Mouse (Mus musculus) adrenal gland, postnatal 4 days (tissue): ENCODE results near the gene Syncrip. TPM values are rescaled to one million over a fixed set of nuclear protein-coding genes. Genes with fewer than 3 reads are reported as not detected.

Experiments used
- DNase-seq, 2 experiments: peaks; one replicate each; pipeline ENCODE4 v3.0.0; 2021 to 2022; ENCODE audit warnings: low spot score in 2 of 2, mixed read lengths in 2 of 2
- long read RNA-seq, 2 experiments: library from polyadenylated mRNA; stranded (forward); transcript quantifications; one replicate each; pipeline ENCODE4 v2.0.0; 2021
- total RNA-seq, 2 experiments: library from RNA; stranded (reverse); gene quantifications; 2 replicates each; pipeline ENCODE4 v1.2.3; 2021

Gene Syncrip
- total RNA-seq: 100 to 1,000 TPM; 101 to 112 TPM
- long read RNA-seq, experiment 1, full-length matches to known transcripts: 24 of 29 reads
- long read RNA-seq, experiment 1, partial matches to known transcripts: 3 of 29 reads
- long read RNA-seq, experiment 1, other reads (novel, unspliced or antisense): 2 of 29 reads
- long read RNA-seq, experiment 2, full-length matches to known transcripts: 70 of 99 reads
- long read RNA-seq, experiment 2, partial matches to known transcripts: 19 of 99 reads
- long read RNA-seq, experiment 2, other reads (novel, unspliced or antisense): 10 of 99 reads

- peak; percentile 86 to 91 for DNase-seq
Measured at GRCm38 (mm10) chr9:88482230-88482828, at the start of gene Syncrip. Syncrip (minus strand) TSS chr9:88482574.

- DNase-seq: no peak
Measured at GRCm38 (mm10) chr9:88529979-88530580, 47.7 kb upstream of the Syncrip start.

GRCm38 (mm10) chr9:88529571-88529970 lies 47.2 kb upstream of the Syncrip start:
- DNase-seq: no peak

GRCm38 (mm10) chr9:88528736-88529135 lies 46.4 kb upstream of the Syncrip start:
- DNase-seq: no peak

- DNase-seq: no peak
Measured at GRCm38 (mm10) chr9:88527956-88528355, 45.6 kb upstream of the Syncrip start.

- no peak for DNase-seq
Measured at GRCm38 (mm10) chr9:88525341-88525740, 43.0 kb upstream of the Syncrip start.

GRCm38 (mm10) chr9:88524796-88525195 lies 42.4 kb upstream of the Syncrip start:
- DNase-seq: no peak

GRCm38 (mm10) chr9:88524367-88524766 lies 42.0 kb upstream of the Syncrip start:
- no peak for DNase-seq

GRCm38 (mm10) chr9:88523335-88523668 lies 40.9 kb upstream of the Syncrip start:
- DNase-seq: no peak

- DNase-seq: peak; percentile 90 to 96
Measured at GRCm38 (mm10) chr9:88522569-88523334, 40.4 kb upstream of the Syncrip start.

GRCm38 (mm10) chr9:88521961-88522568 lies 39.7 kb upstream of the Syncrip start:
- DNase-seq: no peak

GRCm38 (mm10) chr9:88520849-88521483 lies 38.6 kb upstream of the Syncrip start:
- no peak for DNase-seq

GRCm38 (mm10) chr9:88520122-88520848 lies 37.9 kb upstream of the Syncrip start:
- no peak for DNase-seq

GRCm38 (mm10) chr9:88519390-88520121 lies 37.2 kb upstream of the Syncrip start:
- DNase-seq: no peak

GRCm38 (mm10) chr9:88516361-88516995 lies 34.1 kb upstream of the Syncrip start:
- DNase-seq: no peak

GRCm38 (mm10) chr9:88515546-88515945 lies 33.2 kb upstream of the Syncrip start:
- no peak for DNase-seq

GRCm38 (mm10) chr9:88501846-88502245 lies 19.5 kb upstream of the Syncrip start:
- no peak for DNase-seq

GRCm38 (mm10) chr9:88500112-88500511 lies 17.7 kb upstream of the Syncrip start:
- DNase-seq: no peak

GRCm38 (mm10) chr9:88492522-88492921 lies 10.1 kb upstream of the Syncrip start:
- no peak for DNase-seq
